Mouse (Mus musculus) adrenal gland, adult (tissue): ENCODE measurements around the gene Sp110.
"Not testable (repeated sequence)": the region's sequence is repeated elsewhere in the genome, so short reads cannot be mapped to it uniquely, and the experiment has no call there.

Experiments used
- DNase-seq, 2 experiments: peaks; one replicate each; pipeline ENCODE4 v3.0.0; 2022 to 2023; ENCODE audit warnings: low spot score in 1 of 2; ENCODE audit not compliant: inconsistent age in 2 of 2

The Sp110 gene

GRCm38 (mm10) chr1:85555261-85555660, 43.4 kb downstream of the Sp110 start:
- DNase-seq, result peak; percentile 11 to 46

- DNase-seq, result not testable (repeated sequence)
Measured at GRCm38 (mm10) chr1:85546442-85546841, 52.2 kb downstream of the Sp110 start.

GRCm38 (mm10) chr1:85543818-85544217, 54.8 kb downstream of the Sp110 start:
- DNase-seq, result not testable (repeated sequence)

- DNase-seq, result peak in 1 of 2 experiments; percentile 34
Measured at GRCm38 (mm10) chr1:85528451-85529110, 70.0 kb downstream of the Sp110 start.
